Mouse (Mus musculus): ENCODE results near the gene Scnn1a. TPM values are rescaled to one million over a fixed set of nuclear protein-coding genes. Genes with fewer than 3 reads are reported as not detected.

Gene Scnn1a
- total RNA-seq, 2 experiments from 2014 or later, result 3.6 to 6.6 TPM

- no peak for DNase-seq (ENCODE audit: low spot score in 2 of 2)
These were observed 19.8 kb downstream of the Scnn1a start for GRCm38 (mm10) chr6:125340244-125340643.

- DNase-seq (ENCODE audit: low spot score in 2 of 2), result no peak
These were observed 21.7 kb downstream of the Scnn1a start for GRCm38 (mm10) chr6:125342198-125342597.

GRCm38 (mm10) chr6:125344084-125344483 is 23.6 kb downstream of the Scnn1a start:
- DNase-seq (ENCODE audit: low spot score in 2 of 2), result no peak

- DNase-seq (ENCODE audit: low spot score in 2 of 2), result no peak
These were observed 24.4 kb downstream of the Scnn1a start for GRCm38 (mm10) chr6:125344866-125345265.

- DNase-seq (ENCODE audit: low spot score in 2 of 2), result no peak
These were observed 25.2 kb downstream of the Scnn1a start for GRCm38 (mm10) chr6:125345625-125346024.

GRCm38 (mm10) chr6:125346029-125346428 is 25.6 kb downstream of the Scnn1a start:
- DNase-seq (ENCODE audit: low spot score in 2 of 2), result no peak

- no peak for DNase-seq (ENCODE audit: low spot score in 2 of 2)
These were observed 28.5 kb downstream of the Scnn1a start, which contains the start of gene Tnfrsf1a for GRCm38 (mm10) chr6:125348721-125349574. Gene Tnfrsf1a, plus strand, starts transcription at chr6:125349362.

GRCm38 (mm10) chr6:125349575-125350230 is 29.2 kb downstream of the Scnn1a start:
- no peak for DNase-seq (ENCODE audit: low spot score in 2 of 2)

GRCm38 (mm10) chr6:125350231-125350994 is 30.0 kb downstream of the Scnn1a start:
- no peak for DNase-seq (ENCODE audit: low spot score in 2 of 2)

GRCm38 (mm10) chr6:125350995-125351324 is 30.5 kb downstream of the Scnn1a start:
- DNase-seq (ENCODE audit: low spot score in 2 of 2), result no peak

- DNase-seq (ENCODE audit: low spot score in 2 of 2), result no peak
These were observed 31.0 kb downstream of the Scnn1a start for GRCm38 (mm10) chr6:125351368-125352045.

- no peak for DNase-seq (ENCODE audit: low spot score in 2 of 2)
These were observed 31.6 kb downstream of the Scnn1a start for GRCm38 (mm10) chr6:125352046-125352384.

- DNase-seq (ENCODE audit: low spot score in 2 of 2), result no peak
These were observed 32.4 kb downstream of the Scnn1a start for GRCm38 (mm10) chr6:125352811-125353210.

GRCm38 (mm10) chr6:125353221-125353620 is 32.8 kb downstream of the Scnn1a start:
- DNase-seq (ENCODE audit: low spot score in 2 of 2), result no peak

- no peak for DNase-seq (ENCODE audit: low spot score in 2 of 2)
These were observed 33.2 kb downstream of the Scnn1a start for GRCm38 (mm10) chr6:125353655-125354054.

GRCm38 (mm10) chr6:125354352-125355151 is 34.1 kb downstream of the Scnn1a start:
- DNase-seq (ENCODE audit: low spot score in 2 of 2), result no peak

- no peak for DNase-seq (ENCODE audit: low spot score in 2 of 2)
These were observed 34.8 kb downstream of the Scnn1a start for GRCm38 (mm10) chr6:125355197-125355741.

- no peak for DNase-seq (ENCODE audit: low spot score in 2 of 2)
These were observed 35.8 kb downstream of the Scnn1a start for GRCm38 (mm10) chr6:125356264-125356663.

GRCm38 (mm10) chr6:125357334-125357733 is 36.9 kb downstream of the Scnn1a start:
- DNase-seq (ENCODE audit: low spot score in 2 of 2), result peak in 1 of 2 experiments; percentile 39

GRCm38 (mm10) chr6:125359999-125360398 is 39.5 kb downstream of the Scnn1a start:
- no peak for DNase-seq (ENCODE audit: low spot score in 2 of 2)
